Mouse (Mus musculus) forelimb bud, embryonic 11.5 days (tissue): Measurements from ENCODE around the gene Ldah.
A peak's percentile ranks its signal among the peaks of the same experiment; 100 is the strongest.

Source experiments
- DNase-seq: peaks from one replicate; pipeline ENCODE4 v3.0.0-alpha.2; 2012; ENCODE audit warnings: low read depth, low spot score

The Ldah gene

GRCm38 (mm10) chr12:8281225-8282017 lies 73.5 kb downstream of the Ldah start:
- no peak for DNase-seq

- no peak for DNase-seq
Measured at GRCm38 (mm10) chr12:8287970-8288369, 80.1 kb downstream of the Ldah start.

DNA sequence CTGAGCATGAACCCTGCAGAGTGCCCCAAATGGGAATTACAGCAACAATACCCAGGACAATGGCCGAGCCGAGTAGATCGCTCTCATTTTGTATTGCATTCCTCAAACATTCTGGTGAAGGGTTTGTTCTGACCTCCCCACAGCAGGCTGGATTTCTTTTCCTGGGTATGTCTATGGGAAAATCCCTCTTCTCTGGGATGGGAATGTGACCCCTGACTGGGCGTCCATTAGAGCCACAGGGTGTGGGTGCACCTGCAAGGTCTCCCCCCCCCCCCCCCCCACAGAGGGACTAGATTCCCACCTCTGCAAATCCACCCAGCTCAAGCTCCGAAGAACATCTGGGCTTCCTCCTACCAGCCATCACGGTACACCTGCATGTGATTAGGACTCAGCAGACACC lies 81.2 kb downstream of the Ldah start:
- DNase-seq: no peak

DNA sequence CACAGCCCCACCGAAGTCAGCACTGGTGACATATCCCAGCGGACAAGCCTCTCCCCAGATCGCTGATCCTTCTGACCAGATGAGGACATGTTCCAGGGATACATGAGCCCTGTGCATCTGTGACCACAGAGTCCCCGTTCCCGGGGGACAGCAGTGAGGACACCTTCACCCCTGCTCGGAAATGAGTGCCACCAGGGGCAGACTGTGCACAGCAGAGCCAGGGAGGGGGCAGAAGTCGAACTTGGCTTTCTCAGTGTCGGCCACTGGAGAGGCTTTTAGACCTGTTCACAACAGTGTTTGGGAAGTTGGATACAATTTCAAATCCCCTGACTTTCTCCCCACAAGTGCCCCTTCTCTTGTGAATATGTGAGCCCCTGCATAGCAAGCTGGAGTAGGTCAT lies 81.6 kb downstream of the Ldah start:
- DNase-seq: no peak

- DNase-seq: no peak
Measured at GRCm38 (mm10) chr12:8291157-8291853, 83.4 kb downstream of the Ldah start.

GRCm38 (mm10) chr12:8295307-8295913 lies 87.5 kb downstream of the Ldah start:
- no peak for DNase-seq

- DNase-seq: no peak
Measured at GRCm38 (mm10) chr12:8296154-8296553, 88.2 kb downstream of the Ldah start.

DNA sequence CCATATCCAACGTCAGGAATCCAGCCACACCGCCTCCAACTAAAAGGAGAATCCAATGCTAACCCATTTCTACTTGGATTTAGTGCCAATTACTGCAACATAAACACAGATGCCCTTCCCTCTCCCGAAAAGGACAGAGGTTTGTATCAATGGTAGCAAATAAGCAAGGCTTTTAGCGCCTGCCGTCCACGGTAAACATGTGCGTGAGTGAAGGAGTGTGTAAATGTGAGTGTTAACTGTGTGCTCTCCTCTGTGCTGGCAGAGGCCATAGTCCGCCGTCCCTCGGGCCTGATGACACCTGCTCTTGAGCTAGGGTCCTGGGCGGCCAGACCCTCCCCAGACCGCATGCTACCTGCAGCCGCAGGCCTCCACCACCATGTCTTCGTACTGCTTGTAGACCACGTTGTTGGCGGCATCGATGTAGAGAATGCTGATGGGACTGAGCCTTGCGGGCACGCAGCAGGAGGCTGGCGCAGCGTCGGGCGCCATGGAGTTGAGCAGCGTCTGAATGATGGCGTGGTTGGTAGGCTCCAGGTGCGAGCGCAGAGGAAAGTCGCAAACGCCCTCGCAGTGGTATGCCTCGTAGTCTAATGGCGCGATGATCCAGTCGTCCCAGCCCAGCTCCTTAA lies 89.8 kb downstream of the Ldah start:
- no peak for DNase-seq

GRCm38 (mm10) chr12:8298361-8299142 lies 90.6 kb downstream of the Ldah start:
- DNase-seq: no peak

- no peak for DNase-seq
Measured at GRCm38 (mm10) chr12:8299143-8300110, 91.5 kb downstream of the Ldah start.

- no peak for DNase-seq
Measured at GRCm38 (mm10) chr12:8300111-8300480, 92.2 kb downstream of the Ldah start.

- DNase-seq: no peak
Measured at GRCm38 (mm10) chr12:8300521-8300920, 92.6 kb downstream of the Ldah start.

DNA sequence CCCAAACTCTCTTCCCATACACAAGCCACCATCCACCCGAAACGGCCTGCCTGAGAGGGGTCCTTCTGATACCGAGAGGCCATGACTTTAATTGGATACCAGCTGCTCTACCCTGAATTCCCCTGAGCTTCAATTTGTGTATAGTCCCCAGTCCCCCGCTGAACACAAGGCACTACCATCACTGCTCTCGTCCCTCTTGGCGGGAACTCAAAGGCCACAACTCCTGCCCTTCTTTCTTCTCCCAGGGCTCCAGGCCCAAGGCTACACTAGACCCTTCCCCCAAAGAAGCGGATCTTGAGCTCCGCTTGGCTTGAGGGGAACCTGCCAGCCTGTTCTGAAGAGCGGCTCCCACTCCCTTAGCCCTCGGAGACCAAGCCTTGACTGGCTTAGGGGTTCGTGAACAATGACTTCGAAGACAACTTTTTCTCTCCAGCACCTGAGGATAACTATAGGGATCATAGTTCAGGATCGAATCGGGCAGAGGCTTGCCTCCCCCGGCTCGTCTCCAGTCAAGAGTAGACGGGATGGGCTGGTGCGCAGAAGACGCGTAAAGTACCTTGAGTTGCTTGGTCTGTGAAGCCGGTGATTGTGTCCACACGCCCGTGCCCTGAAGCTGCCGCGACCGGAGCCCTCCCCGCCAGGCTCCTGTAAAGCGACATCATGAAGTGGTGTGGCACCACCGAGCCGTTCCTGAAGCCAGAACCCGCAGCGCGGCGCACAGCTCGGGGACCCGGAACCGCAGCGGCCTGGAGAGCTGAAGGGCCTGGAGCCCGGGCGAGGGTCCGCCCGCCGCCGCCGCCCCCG lies 93.3 kb downstream of the Ldah start:
- DNase-seq: no peak

DNA sequence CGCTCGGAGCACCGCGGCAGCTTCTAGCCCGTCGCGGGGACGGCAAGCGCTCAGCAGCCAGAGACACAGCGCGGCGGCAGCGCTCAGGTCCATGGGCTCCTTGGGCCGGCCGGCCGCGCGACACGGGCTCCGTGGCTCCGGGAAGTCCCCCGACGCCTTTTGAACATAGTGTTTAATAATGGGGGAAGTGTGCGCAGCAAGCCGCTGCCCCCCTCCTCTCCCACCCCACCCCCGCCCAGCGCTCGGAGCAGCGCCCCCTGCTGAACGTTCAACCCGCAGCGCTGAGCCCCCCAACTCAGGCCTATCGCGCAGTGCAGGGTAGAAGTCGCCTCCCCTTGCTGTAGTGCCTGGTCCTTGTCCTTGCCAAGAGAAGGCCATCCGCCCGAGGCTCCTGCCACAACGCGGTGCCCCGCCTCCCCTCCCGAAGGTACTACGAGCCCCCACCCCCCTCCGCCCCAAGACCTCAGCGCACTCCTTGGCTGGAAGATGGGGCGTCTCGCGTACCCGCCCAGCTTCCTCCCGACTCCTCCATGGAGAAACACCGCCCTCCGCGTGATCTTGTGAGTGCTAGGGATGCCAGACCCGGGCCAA lies 94.0 kb downstream of the Ldah start, which contains the start of gene Gdf7:
Gene Gdf7 (minus strand): TSS at position 114 of the 591 bp plus-strand sequence.
- DNase-seq: no peak

- no peak for DNase-seq
Measured at GRCm38 (mm10) chr12:8305258-8305657, 97.4 kb downstream of the Ldah start.

GRCm38 (mm10) chr12:8306432-8306831 lies 98.5 kb downstream of the Ldah start:
- DNase-seq: peak; percentile 71

- no peak for DNase-seq
Measured at GRCm38 (mm10) chr12:8306910-8307309, 99.0 kb downstream of the Ldah start.

DNA sequence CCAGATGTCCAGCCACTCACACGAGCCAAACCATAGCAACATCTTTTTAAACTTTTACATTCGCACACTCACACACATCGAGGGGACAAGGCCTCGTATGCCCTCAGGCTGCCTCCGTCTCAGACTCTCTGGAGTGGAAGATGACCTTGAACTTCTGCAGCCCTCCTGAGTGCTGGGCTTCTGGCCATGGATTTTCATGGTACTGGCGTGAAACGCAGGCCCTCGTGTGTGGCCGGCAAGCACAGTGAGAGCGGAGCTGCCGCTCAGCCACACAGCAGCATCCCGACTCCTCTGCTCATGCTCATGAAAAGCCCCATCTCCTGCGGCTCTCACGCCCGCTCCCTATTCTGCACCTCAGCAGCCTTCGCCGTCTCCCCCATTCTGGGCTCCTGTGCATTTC lies 103.1 kb downstream of the Ldah start:
- DNase-seq: no peak

DNA sequence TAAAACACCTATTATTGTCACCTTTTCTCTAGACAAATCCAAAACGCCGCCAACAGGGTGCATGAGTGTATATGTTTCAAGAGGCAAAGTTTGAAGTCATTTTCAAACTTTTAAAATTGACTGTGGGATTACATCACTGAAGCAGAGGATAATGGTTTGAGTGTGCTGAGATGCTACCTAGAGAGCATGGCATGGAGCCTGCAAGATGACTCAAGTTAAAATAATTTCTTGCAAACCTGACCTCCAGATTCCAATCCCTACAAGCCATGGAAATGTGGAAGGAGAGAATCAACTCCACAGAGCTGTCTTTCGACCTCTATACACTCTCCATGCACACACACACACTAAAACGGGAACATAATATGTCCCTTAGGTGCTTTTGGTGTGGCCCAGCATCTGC lies 104.4 kb downstream of the Ldah start:
- DNase-seq: no peak
